Mouse (Mus musculus) layer of hippocampus, adult 8-10 months (tissue): ENCODE measurements around the gene Fam189b. TPM values are rescaled to one million over a fixed set of nuclear protein-coding genes. Genes with fewer than 3 reads are reported as not detected.

Source experiments
- DNase-seq, 2 experiments: peaks; one replicate each; pipeline ENCODE4 v3.0.0; 2022; ENCODE audit warnings: low spot score in 2 of 2
- microRNA-seq, 2 experiments: library from miRNA; unstranded; fragments of <30 nt; microRNA quantifications; one replicate each; pipeline ENCODE4 v1.2.0; 2022
- total RNA-seq, 4 experiments: library from RNA; stranded (reverse); gene quantifications; 2 replicates each; pipeline ENCODE4 v1.2.4; 2022

The Fam189b gene
- total RNA-seq, 4 experiments from 2014 or later = 52.6 to 54.5 (median 53.5) TPM

DNA sequence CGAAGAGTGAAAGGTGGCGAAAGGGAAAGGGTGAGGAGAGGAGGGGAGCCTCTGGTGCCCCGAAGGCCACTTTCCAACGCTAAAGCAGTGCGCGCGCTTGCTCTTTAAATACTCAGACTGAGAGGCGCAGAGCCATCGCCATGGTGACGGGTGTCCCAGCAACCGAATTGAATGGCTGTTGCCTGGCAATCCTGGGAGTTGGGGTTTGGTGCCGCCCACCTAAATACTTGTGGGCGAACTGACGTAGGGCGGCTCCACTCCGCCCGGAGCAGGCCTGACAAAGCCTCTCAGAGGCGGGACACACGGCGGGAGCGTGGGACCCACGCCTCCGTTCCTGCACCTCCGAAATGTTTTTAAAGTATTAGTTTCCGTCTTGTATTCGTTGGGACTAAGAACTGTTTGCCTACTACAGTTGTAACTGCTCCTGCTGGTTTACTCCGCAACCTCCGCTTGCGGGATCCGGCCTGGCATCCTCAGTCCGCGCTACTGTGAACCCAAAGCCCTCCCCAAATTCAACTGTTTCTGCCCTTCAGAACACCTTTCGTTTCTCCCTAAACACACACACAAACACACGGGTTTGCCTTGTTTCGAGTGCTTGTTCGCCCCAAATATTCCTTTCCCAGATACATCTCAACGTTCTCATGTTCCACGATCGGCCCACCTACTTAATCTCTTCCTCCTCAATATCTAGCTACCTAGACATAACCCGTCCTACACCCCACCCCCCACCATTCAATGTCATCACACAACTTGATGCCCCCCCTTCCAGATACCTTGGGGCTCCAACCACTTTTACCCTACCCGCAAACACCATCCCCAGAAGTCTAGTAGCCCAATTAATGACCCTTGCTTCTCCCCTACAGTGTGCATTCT, 44.6 kb downstream of the Fam189b start:
- peak; percentile 94 for DNase-seq

- peak; percentile 71 to 85 for DNase-seq
Observed at GRCm38 (mm10) chr3:89228180-89228549, 45.2 kb downstream of the Fam189b start.

GRCm38 (mm10) chr3:89228836-89229235, 45.9 kb downstream of the Fam189b start, which contains the start of gene Muc1:
TSS of gene Muc1 (plus strand) at chr3:89229057.
- DNase-seq = no peak

- no peak for DNase-seq
Observed at GRCm38 (mm10) chr3:89229276-89229675, 46.3 kb downstream of the Fam189b start.

DNA sequence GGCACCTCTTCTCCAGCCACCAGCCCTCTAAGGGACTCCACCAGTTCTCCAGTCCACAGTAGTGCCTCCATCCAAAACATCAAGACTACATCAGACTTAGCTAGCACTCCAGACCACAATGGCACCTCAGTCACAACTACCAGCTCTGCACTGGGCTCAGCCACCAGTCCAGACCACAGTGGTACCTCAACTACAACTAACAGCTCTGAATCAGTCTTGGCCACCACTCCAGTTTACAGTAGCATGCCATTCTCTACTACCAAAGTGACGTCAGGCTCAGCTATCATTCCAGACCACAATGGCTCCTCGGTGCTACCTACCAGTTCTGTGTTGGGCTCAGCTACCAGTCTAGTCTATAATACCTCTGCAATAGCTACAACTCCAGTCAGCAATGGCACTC, 47.6 kb downstream of the Fam189b start:
- DNase-seq = no peak

GRCm38 (mm10) chr3:89231345-89231744, 48.4 kb downstream of the Fam189b start:
- no peak for DNase-seq

DNA sequence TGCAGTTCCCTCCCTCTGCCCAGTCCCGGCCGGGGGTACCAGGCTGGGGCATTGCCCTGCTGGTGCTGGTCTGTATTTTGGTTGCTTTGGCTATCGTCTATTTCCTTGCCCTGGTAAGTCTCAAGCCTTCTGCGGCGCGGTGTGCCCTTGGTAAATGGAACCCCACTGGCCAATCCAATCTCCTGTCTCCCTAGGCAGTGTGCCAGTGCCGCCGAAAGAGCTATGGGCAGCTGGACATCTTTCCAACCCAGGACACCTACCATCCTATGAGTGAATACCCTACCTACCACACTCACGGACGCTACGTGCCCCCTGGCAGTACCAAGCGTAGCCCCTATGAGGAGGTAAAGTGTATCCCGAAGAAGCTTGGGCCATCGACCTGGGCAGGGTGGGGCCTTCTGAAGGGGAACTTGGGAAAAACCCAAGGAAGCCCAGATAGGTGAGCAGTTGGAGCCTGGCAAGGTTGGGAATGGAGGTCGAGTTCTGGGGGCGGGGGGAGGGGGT, 48.9 kb downstream of the Fam189b start:
- DNase-seq = no peak

GRCm38 (mm10) chr3:89232614-89233013, 49.7 kb downstream of the Fam189b start:
- DNase-seq = no peak

DNA sequence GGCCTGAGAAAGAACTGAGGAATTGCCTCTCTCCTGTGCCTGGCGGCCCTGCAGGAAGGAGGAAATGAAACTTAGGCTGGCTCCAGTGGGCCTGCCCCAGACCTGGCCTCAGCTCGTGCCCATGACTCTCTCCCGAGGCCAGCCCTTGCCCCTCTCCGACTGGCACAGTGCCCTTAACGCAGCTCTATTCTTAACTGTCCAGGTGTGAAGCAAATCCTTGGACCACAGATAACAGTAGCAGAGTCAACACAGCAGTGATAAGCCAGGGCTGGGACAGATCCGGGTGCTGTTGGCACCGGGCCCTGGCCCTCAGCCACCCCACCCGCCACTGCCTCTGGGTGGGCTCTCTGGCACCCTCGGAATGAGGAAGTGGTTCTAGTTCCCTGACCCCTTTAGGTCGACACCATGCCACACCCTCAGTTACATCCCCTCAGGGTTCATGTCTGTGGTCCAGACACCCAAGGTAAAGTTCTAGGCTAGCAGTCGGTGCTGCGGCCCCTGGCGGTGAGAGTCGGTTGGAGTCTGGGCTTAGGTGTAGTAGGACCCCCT, 50.7 kb downstream of the Fam189b start:
- no peak for DNase-seq

DNA sequence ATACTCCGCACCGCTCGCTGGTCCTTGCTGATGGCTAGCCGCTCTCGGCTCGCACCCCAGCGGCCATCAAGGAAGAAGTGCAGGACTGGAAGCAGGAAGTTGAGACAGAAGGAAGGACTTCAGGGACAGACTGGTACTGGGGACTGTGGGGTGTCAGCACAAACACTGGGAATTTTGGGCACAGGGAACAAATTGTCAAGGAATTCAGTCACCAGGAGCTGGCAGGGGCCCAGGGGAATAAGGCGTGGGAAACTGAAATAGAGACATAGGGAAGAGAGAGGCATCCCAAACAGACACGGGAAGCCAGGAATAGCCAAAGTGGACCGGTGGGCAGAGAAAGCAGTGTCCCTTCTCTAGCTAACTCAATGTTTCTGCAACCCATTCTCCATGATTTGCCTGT, 53.6 kb downstream of the Fam189b start:
- no peak for DNase-seq

DNA sequence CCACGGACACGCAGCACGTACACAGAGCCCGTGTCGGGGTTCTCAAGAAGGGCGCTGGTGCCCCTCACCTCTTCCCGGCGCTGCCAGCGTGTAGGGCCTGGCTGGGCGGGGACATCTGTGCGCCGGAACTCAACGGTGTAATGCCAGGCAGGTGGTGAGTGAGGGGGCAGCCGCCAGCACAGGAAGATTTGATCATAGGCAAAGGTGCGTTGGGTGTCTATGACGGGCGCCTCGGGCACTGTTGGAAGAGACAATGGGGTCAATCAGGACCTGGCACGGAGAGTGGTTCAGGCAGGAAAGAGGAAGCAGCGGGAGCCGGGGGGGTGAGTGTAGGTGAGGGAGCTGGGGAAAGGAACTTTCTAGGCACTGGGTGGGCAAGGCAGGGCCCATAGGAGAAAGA, 54.7 kb downstream of the Fam189b start:
- no peak for DNase-seq

- no peak for DNase-seq
Observed at GRCm38 (mm10) chr3:89238494-89238893, 55.6 kb downstream of the Fam189b start.

Small RNA genes lying within 50 kb of the gene (microRNA-seq; reads per million reads assigned to microRNA genes)
- 6,804 to 10,287 reads per million in 2 experiments for gene Mir92b

Other genes with a start within 250 kb of the Fam189b start
- 10 to 100 TPM; 76.4 to 97.2 (median 89.0) TPM for gene Ash1l, start 232.5 kb upstream of the Fam189b start, total RNA-seq
- 100 to 1,000 TPM; 101 to 125 (median 112) TPM for gene Dap3, start 232.0 kb upstream of the Fam189b start, total RNA-seq
- gene Rusc1, start 89.8 kb upstream of the Fam189b start, total RNA-seq = 100 to 1,000 TPM; 144 to 149 (median 146) TPM
- gene Gm43738, start 82.0 kb upstream of the Fam189b start, total RNA-seq = under 1 TPM in 1 of 4 experiments, not detected in 3; 0.18 TPM
- gene Fdps, start 81.2 kb upstream of the Fam189b start, total RNA-seq = 100 to 1,000 TPM in 2 of 4 experiments, 10 to 100 TPM in 2; 84.1 to 119 (median 97.3) TPM
- under 1 TPM in 1 of 4 experiments, not detected in 3; 0.14 TPM for gene Pklr, start 47.0 kb upstream of the Fam189b start, total RNA-seq
- gene Hcn3, start 22.9 kb upstream of the Fam189b start, total RNA-seq = 10 to 100 TPM; 13.3 to 15.2 (median 14.2) TPM
- gene Clk2, start 18.3 kb upstream of the Fam189b start, total RNA-seq = 10 to 100 TPM; 44.5 to 54.1 (median 48.9) TPM
- gene Scamp3, start 5.7 kb upstream of the Fam189b start, total RNA-seq = 10 to 100 TPM; 66.2 to 72.5 (median 69.1) TPM
- 10 to 100 TPM; 62.1 to 75.2 (median 68.5) TPM for gene Gba, start 19.8 kb downstream of the Fam189b start, total RNA-seq
- 10 to 100 TPM; 27.4 to 40.7 (median 35.3) TPM for gene Thbs3, start 32.0 kb downstream of the Fam189b start, total RNA-seq
- 10 to 100 TPM; 85.4 to 96.0 (median 94.4) TPM for gene Mtx1, start 43.9 kb downstream of the Fam189b start, total RNA-seq
- gene Muc1, start 45.9 kb downstream of the Fam189b start, total RNA-seq = 1 to 10 TPM in 2 of 4 experiments, under 1 TPM in 2; 0.37 to 1.7 (median 1.2) TPM
- gene Krtcap2, start 62.8 kb downstream of the Fam189b start, total RNA-seq = 10 to 100 TPM; 73.9 to 82.9 (median 79.4) TPM
- gene Trim46, start 63.2 kb downstream of the Fam189b start, total RNA-seq = 10 to 100 TPM; 74.0 to 89.3 (median 80.2) TPM
- gene Dpm3, start 76.2 kb downstream of the Fam189b start, total RNA-seq = 10 to 100 TPM; 44.2 to 67.3 (median 61.7) TPM
- 10 to 100 TPM; 51.8 to 69.9 (median 58.2) TPM for gene Slc50a1, start 87.4 kb downstream of the Fam189b start, total RNA-seq
- gene Efna1, start 98.0 kb downstream of the Fam189b start, total RNA-seq = 10 to 100 TPM in 2 of 4 experiments, 1 to 10 TPM in 2; 7.9 to 12.6 (median 10.5) TPM
- 10 to 100 TPM; 57.7 to 72.8 (median 60.8) TPM for gene Efna3, start 139.8 kb downstream of the Fam189b start, total RNA-seq
- gene Efna4, start 154.9 kb downstream of the Fam189b start, total RNA-seq = 1 to 10 TPM in 3 of 4 experiments, under 1 TPM in 1; 0.96 to 1.4 (median 1.1) TPM
- gene Adam15, start 166.9 kb downstream of the Fam189b start, total RNA-seq = 100 to 1,000 TPM; 129 to 141 (median 137) TPM
- gene Dcst2, start 178.8 kb downstream of the Fam189b start, total RNA-seq = under 1 TPM; 0.32 to 0.47 (median 0.39) TPM
- under 1 TPM in 2 of 4 experiments, not detected in 2; 0.16 to 0.48 TPM for gene Dcst1, start 182.1 kb downstream of the Fam189b start, total RNA-seq
- 10 to 100 TPM; 12.6 to 18.7 (median 15.9) TPM for gene Zbtb7b, start 211.6 kb downstream of the Fam189b start, total RNA-seq
- gene Lenep, start 219.7 kb downstream of the Fam189b start, total RNA-seq = 1 to 10 TPM; 1.9 to 7.1 (median 4.3) TPM
- 10 to 100 TPM; 35.8 to 37.8 (median 37.1) TPM for gene Flad1, start 228.7 kb downstream of the Fam189b start, total RNA-seq
- 1 to 10 TPM; 1.6 to 4.7 (median 2.5) TPM for gene Cks1b, start 235.2 kb downstream of the Fam189b start, total RNA-seq
- 10 to 100 TPM; 16.4 to 22.3 (median 19.9) TPM for gene Shc1, start 235.3 kb downstream of the Fam189b start, total RNA-seq
- 10 to 100 TPM; 49.4 to 61.0 (median 53.9) TPM for gene Pygo2, start 247.1 kb downstream of the Fam189b start, total RNA-seq